Mouse (Mus musculus): ENCODE measurements around the gene Trim62. TPM values are rescaled to one million over a fixed set of nuclear protein-coding genes. Genes with fewer than 3 reads are reported as not detected.

Gene Trim62
- polyA plus RNA-seq, 1 experiment from 2014 or later = 23.8 TPM

DNA sequence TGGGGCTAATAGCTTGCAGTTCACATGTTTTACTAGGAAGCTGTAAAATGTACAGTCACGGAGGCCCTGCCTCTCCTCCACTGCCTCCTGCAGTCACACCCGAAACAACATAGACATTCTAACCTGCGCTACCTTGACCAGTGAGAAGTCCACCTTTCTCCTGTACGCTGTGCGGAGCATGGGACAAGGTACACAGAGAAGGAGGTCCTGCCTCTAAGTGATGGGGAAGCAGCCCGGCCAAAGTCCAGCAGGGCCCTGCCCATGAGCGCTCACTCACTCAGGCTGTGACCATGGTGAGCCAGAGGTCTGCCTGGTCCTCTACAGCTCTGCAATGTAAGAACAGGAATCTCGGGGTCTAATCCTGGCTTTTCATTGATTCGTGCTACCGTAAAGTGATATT is 28.7 kb downstream of the Trim62 start:
- Histone ChIP-seq H3K9me3 (ENCODE audit: control insufficient read depth, low read length) (no peaks in the 10 kb centered on the region), H3K4me2 (ENCODE audit: low read length) (no peak overlapping the region), H3K27ac (ENCODE audit: low read depth, low read length) (no peak overlapping the region), H3K27me3 (replicated peaks; ENCODE audit: control insufficient read depth, insufficient read depth, low read length) (no peaks in the 10 kb centered on the region), H3K4me1 (ENCODE audit: control insufficient read depth, insufficient read depth, low read depth, low read length) (no peaks in the 10 kb centered on the region), H3K36me3 (ENCODE audit: control insufficient read depth, insufficient read depth, low read length) (peaks cover 11% of the 10 kb centered on the region), H3K4me3 (ENCODE audit: low read length) (no peak overlapping the region), H3K9ac (ENCODE audit: low read depth, low read length) (no peak overlapping the region)
- ATAC-seq = no peak
- WGBS = 93% methylated on average over 10 of the region's 10 CpGs

GRCm38 (mm10) chr4:128913794-128914193 is 30.4 kb downstream of the Trim62 start:
- ATAC-seq = no peak
- Histone ChIP-seq H3K4me1 (ENCODE audit: control insufficient read depth, insufficient read depth, low read depth, low read length) (no peaks in the 10 kb centered on the region), H3K27ac (ENCODE audit: low read depth, low read length) (no peak overlapping the region), H3K36me3 (ENCODE audit: control insufficient read depth, insufficient read depth, low read length) (peaks cover 11% of the 10 kb centered on the region), H3K4me2 (ENCODE audit: low read length) (no peak overlapping the region), H3K27me3 (replicated peaks; ENCODE audit: control insufficient read depth, insufficient read depth, low read length) (no peaks in the 10 kb centered on the region), H3K4me3 (ENCODE audit: low read length) (no peak overlapping the region), H3K9ac (ENCODE audit: low read depth, low read length) (no peak overlapping the region), H3K9me3 (ENCODE audit: control insufficient read depth, low read length) (no peaks in the 10 kb centered on the region)
- WGBS = 29% methylated on average over 4 of the region's 4 CpGs

DNA sequence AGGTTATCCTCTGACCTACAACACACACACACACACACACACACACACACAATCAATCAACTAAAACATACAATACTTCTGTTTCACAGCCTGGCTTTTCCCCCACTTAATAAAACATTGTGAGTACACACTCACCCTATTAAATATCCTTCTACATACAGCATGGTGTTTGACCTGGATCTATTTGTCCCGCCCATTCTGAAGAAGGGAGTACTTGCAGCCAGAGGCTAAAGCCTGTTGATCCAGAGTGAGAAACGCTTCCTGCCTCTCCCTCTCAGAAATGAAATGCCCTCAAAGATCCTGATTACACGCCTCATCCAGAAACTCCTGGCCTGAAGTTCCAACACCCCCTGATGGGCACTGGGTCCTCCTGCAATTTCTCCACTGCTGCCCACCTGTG is 33.7 kb downstream of the Trim62 start:
- H3K9ac ChIP-seq (ENCODE audit: low read depth, low read length) = no peak overlapping the region
- no peaks in the 10 kb centered on the region; the same call in 1 of the 2 replicates for H3K36me3 ChIP-seq (ENCODE audit: control insufficient read depth, insufficient read depth, low read length)
- 73% methylated on average over 3 of the region's 3 CpGs for WGBS
- H3K9me3 ChIP-seq (ENCODE audit: control insufficient read depth, low read length) = no peaks in the 10 kb centered on the region
- H3K4me2 ChIP-seq (ENCODE audit: low read length) = no peak overlapping the region
- ATAC-seq = no peak
- H3K4me1 ChIP-seq (ENCODE audit: control insufficient read depth, insufficient read depth, low read depth, low read length) = no peaks in the 10 kb centered on the region
- H3K27me3 ChIP-seq (replicated peaks; ENCODE audit: control insufficient read depth, insufficient read depth, low read length) = no peaks in the 10 kb centered on the region
- H3K27ac ChIP-seq (ENCODE audit: low read depth, low read length) = no peak overlapping the region
- no peak overlapping the region for H3K4me3 ChIP-seq (ENCODE audit: low read length)

- no peak overlapping the region for H3K4me2 ChIP-seq (ENCODE audit: low read length)
Observed at GRCm38 (mm10) chr4:128917756-128918155, 34.4 kb downstream of the Trim62 start.

DNA sequence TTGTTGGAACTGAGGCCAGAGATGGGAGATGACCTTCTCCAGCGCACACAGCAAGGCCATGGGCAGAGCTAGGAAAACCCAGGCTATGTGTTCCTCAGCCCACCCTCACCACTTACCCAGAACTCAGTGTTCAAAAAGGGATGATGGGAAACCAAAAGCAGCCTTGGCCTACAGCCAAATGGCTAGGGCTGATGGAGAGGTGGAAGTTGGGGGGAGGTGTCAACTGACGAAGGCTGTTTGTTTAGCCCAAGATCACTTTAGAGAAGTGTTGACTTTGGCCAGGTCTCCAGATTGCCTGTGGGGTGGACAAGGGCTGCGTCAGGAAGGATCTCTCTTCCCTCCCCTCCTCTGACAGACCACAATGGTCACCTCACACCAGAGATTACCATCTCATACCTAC is 34.8 kb downstream of the Trim62 start:
- no peak overlapping the region for H3K9ac ChIP-seq (ENCODE audit: low read depth, low read length)
- 56% methylated on average over 3 of the region's 3 CpGs for WGBS
- no peak for ATAC-seq

More at GRCm38 (mm10) chr4:128917756-128918155, 34.4 kb downstream of the Trim62 start:
- no peak for ATAC-seq
- no peak overlapping the region for H3K4me3 ChIP-seq (ENCODE audit: low read length)
- H3K27me3 ChIP-seq (replicated peaks; ENCODE audit: control insufficient read depth, insufficient read depth, low read length) = peaks cover 2% of the 10 kb centered on the region; the same call in 1 of the 2 replicates
- H3K27ac ChIP-seq (ENCODE audit: low read depth, low read length) = no peak overlapping the region
- WGBS = 78% methylated on average over 6 of the region's 6 CpGs
- H3K9ac ChIP-seq (ENCODE audit: low read depth, low read length) = no peak overlapping the region
- no peaks in the 10 kb centered on the region for H3K36me3 ChIP-seq (ENCODE audit: control insufficient read depth, insufficient read depth, low read length)
- no peaks in the 10 kb centered on the region for H3K4me1 ChIP-seq (ENCODE audit: control insufficient read depth, insufficient read depth, low read depth, low read length)
- no peaks in the 10 kb centered on the region for H3K9me3 ChIP-seq (ENCODE audit: control insufficient read depth, low read length)

DNA sequence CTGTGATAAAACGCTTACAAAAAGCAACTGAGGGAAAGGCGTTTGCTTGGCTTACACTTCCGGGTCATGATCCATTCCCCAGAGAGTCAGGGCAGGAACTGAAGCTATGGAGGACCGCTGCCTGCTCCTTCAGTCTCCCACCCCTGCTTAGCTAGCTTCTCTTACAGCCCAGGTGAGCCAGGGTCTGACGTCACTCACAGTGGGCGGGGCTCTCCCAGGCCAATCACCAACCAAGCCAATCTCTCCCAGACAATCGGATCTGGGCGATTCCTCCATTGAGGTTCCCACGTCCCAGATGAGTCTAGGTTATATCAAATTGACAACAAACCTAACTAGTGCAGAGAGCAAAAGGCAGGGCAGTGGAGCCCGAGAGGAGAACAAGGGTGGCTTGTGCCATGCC is 35.7 kb downstream of the Trim62 start:
- H3K4me3 ChIP-seq (ENCODE audit: low read length) = no peak overlapping the region
- 29% methylated on average over 10 of the region's 10 CpGs for WGBS
- no peak for ATAC-seq

More for the DNA sequence above, 34.8 kb downstream of the Trim62 start:
- Histone ChIP-seq H3K27me3 (replicated peaks; ENCODE audit: control insufficient read depth, insufficient read depth, low read length) (peaks cover 6% of the 10 kb centered on the region; the same call in 1 of the 2 replicates), H3K4me3 (ENCODE audit: low read length) (no peak overlapping the region), H3K4me2 (ENCODE audit: low read length) (no peak overlapping the region), H3K4me1 (ENCODE audit: control insufficient read depth, insufficient read depth, low read depth, low read length) (no peaks in the 10 kb centered on the region), H3K36me3 (ENCODE audit: control insufficient read depth, insufficient read depth, low read length) (no peaks in the 10 kb centered on the region), H3K9me3 (ENCODE audit: control insufficient read depth, low read length) (no peaks in the 10 kb centered on the region), H3K27ac (ENCODE audit: low read depth, low read length) (no peak overlapping the region)

DNA sequence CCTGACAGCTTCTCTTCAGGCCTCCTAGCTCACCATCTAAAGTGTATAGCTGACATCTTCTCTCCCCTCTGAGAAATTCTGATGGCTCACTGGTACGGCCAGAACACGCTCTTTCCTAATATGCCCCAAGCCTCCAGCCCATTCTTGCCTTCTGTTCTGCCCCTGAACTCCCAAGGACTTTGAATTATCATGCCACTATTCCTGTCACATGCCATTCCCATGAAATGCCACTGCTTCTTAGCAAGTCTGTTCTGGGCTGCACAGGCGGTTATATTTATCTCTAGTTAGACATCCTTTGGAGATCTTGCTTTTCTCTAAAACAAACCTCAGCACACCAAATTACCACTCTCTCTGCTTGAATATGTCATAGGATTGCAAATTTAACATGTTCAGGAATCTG is 40.2 kb downstream of the Trim62 start:
- Histone ChIP-seq H3K9ac (ENCODE audit: low read depth, low read length) (no peak overlapping the region), H3K36me3 (ENCODE audit: control insufficient read depth, insufficient read depth, low read length) (no peaks in the 10 kb centered on the region), H3K4me3 (ENCODE audit: low read length) (no peak overlapping the region), H3K9me3 (ENCODE audit: control insufficient read depth, low read length) (no peaks in the 10 kb centered on the region), H3K4me2 (ENCODE audit: low read length) (no peak overlapping the region), H3K4me1 (ENCODE audit: control insufficient read depth, insufficient read depth, low read depth, low read length) (peaks cover 8% of the 10 kb centered on the region), H3K27ac (ENCODE audit: low read depth, low read length) (no peak overlapping the region), H3K27me3 (replicated peaks; ENCODE audit: control insufficient read depth, insufficient read depth, low read length) (peaks cover 6% of the 10 kb centered on the region; the same call in 1 of the 2 replicates)
- ATAC-seq = no peak
- WGBS = 90% methylated on average over 3 of the region's 3 CpGs

More for the DNA sequence above, 35.7 kb downstream of the Trim62 start:
- Histone ChIP-seq H3K4me1 (ENCODE audit: control insufficient read depth, insufficient read depth, low read depth, low read length) (no peaks in the 10 kb centered on the region), H3K27ac (ENCODE audit: low read depth, low read length) (no peak overlapping the region), H3K27me3 (replicated peaks; ENCODE audit: control insufficient read depth, insufficient read depth, low read length) (peaks cover 6% of the 10 kb centered on the region; the same call in 1 of the 2 replicates), H3K4me2 (ENCODE audit: low read length) (no peak overlapping the region), H3K9ac (ENCODE audit: low read depth, low read length) (no peak overlapping the region), H3K9me3 (ENCODE audit: control insufficient read depth, low read length) (no peaks in the 10 kb centered on the region), H3K36me3 (ENCODE audit: control insufficient read depth, insufficient read depth, low read length) (no peaks in the 10 kb centered on the region)

DNA sequence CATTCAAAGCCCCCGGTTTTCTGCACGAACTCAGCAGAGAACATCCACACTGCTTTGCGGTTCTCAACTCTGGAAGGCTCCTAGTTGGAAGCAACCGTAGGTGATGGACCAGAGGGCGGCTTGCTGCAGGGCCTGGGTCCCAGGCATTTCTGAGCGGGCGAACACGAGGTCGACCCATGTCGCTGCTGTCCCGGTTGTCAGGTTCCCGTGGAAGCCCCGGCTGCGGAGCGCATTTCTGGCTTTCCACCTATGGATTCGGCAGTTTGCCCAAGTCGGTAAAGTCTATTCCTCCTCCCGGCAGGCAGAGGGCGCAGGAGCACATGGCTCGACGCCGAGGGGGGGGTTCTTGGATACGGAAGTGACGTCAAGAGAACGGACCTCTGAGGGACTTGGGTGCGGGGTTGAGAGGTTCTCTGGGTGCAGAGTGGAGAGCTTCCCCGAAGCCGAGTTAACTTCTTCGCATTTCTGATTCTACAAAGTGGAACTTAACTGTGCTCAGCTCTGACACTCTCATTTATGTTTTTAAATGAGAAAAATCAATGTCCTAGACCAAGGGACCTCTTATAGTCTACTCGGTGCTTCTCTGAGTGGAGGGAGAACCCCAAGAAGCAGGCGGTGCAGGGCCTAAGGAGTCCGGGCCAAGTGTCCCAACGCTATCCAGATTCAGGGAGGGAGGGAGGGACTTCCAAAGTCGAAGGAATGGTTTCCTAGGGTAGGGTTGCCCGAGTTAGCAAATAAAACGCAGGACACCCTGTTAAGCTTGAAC is 41.6 kb downstream of the Trim62 start:
- Histone ChIP-seq H3K27me3 (replicated peaks; ENCODE audit: control insufficient read depth, insufficient read depth, low read length) (peaks cover 8% of the 10 kb centered on the region; the same call in 1 of the 2 replicates), H3K36me3 (ENCODE audit: control insufficient read depth, insufficient read depth, low read length) (no peaks in the 10 kb centered on the region), H3K27ac (ENCODE audit: low read depth, low read length) (peak overlapping the region; percentile 46; the same call in 1 of the 2 replicates), H3K4me3 (ENCODE audit: low read length) (peak overlapping the region; percentile 47), H3K4me2 (ENCODE audit: low read length) (peak overlapping the region; percentile 70), H3K9me3 (ENCODE audit: control insufficient read depth, low read length) (no peaks in the 10 kb centered on the region), H3K9ac (ENCODE audit: low read depth, low read length) (peak overlapping the region; percentile 69), H3K4me1 (ENCODE audit: control insufficient read depth, insufficient read depth, low read depth, low read length) (peaks cover 8% of the 10 kb centered on the region)
- 12% methylated on average over 36 of the region's 36 CpGs for WGBS
- peak; percentile 93 for ATAC-seq

DNA sequence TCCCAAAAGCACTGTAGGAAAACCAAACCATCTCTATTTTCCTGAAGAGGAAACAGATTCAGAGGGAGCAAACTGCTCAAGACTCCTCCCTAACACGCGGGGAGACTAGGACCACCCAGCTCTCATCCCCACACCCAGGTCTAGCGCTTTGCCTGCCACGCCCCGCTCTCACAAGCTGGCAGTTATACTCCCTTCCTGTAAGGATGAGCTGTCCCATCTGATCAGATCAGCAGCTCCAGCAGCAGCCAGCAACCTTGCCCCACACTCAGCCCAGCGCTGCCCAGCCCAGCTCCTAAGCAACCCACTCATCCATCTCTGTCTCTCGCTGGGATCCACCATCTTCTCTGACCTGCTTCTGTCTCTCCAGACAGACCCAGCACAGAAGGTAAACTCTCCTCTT is 49.4 kb downstream of the Trim62 start:
- 71% methylated on average over 7 of the region's 7 CpGs for WGBS
- Histone ChIP-seq H3K4me2 (ENCODE audit: low read length) (no peak overlapping the region), H3K9ac (ENCODE audit: low read depth, low read length) (no peak overlapping the region), H3K27me3 (replicated peaks; ENCODE audit: control insufficient read depth, insufficient read depth, low read length) (0 out of 2 replicates have a peak, but pooled peaks cover 2% of the 10 kb centered on the region), H3K36me3 (ENCODE audit: control insufficient read depth, insufficient read depth, low read length) (no peaks in the 10 kb centered on the region), H3K9me3 (ENCODE audit: control insufficient read depth, low read length) (no peaks in the 10 kb centered on the region), H3K27ac (ENCODE audit: low read depth, low read length) (no peak overlapping the region), H3K4me3 (ENCODE audit: low read length) (no peak overlapping the region), H3K4me1 (ENCODE audit: control insufficient read depth, insufficient read depth, low read depth, low read length) (no peaks in the 10 kb centered on the region)
- no peak for ATAC-seq

Measured in hindbrain, embryonic 16.5 days (tissue).